Mouse (Mus musculus) bone marrow, adult 2 months (tissue): ENCODE measurements around the gene Gpatch1. TPM values are rescaled to one million over a fixed set of nuclear protein-coding genes. Genes with fewer than 3 reads are reported as not detected.
A peak's percentile ranks its signal among the peaks of the same experiment; 100 is the strongest.

Experiments used
- H3K27ac ChIP-seq: fragments of 200-500 bp; 2 replicates; pipeline ENCODE4 v1.5.1; 2012; ENCODE audit warnings: low read depth, mild to moderate bottlenecking, control low read depth, inconsistent platforms, low read length; ENCODE audit not compliant: control insufficient read depth, poor library complexity, insufficient read depth
- H3K4me1 ChIP-seq: fragments of 200-500 bp; 2 replicates; pipeline ENCODE4 v1.6.1; 2011; ENCODE audit warnings: low read length; ENCODE audit not compliant: control insufficient read depth, insufficient read depth
- H3K4me3 ChIP-seq: fragments of 200-500 bp; replicated peaks from 2 replicates; pipeline ENCODE3; 2011; ENCODE audit warnings: mild to moderate bottlenecking, low read depth, low read length, control low read depth; ENCODE audit not compliant: control insufficient read depth
- CTCF ChIP-seq: fragments of 200-500 bp; IDR thresholded peaks from 2 replicates; pipeline ENCODE4 v1.5.1; 2011; ENCODE audit warnings: low read length, control low read depth; ENCODE audit not compliant: control insufficient read depth, insufficient read depth
- POLR2A ChIP-seq: fragments of 200-500 bp; IDR thresholded peaks from 2 replicates; pipeline ENCODE4 v1.6.1; 2011; ENCODE audit warnings: low read depth, mild to moderate bottlenecking, control low read depth, low read length, borderline replicate concordance; ENCODE audit not compliant: control insufficient read depth
- WGBS: fragments of 180-500 bp; shearing (Covaris S2); methylation state at CpG from one replicate; pipeline ENCODE4 v1.1.7; 2018; 5-methylcytosine and 5-hydroxymethylcytosine counted together
- polyA plus RNA-seq: library from polyadenylated mRNA; stranded (reverse); fragments of >200 nt; gene quantifications from 2 replicates; pipeline ENCODE4 v1.2.4, GENCODE M21; 2011; ENCODE audit warnings: low replicate concordance; ENCODE audit not compliant: missing spikeins, insufficient read depth, insufficient read length

The Gpatch1 gene
- polyA plus RNA-seq, 1 experiment: 7.1 TPM

DNA sequence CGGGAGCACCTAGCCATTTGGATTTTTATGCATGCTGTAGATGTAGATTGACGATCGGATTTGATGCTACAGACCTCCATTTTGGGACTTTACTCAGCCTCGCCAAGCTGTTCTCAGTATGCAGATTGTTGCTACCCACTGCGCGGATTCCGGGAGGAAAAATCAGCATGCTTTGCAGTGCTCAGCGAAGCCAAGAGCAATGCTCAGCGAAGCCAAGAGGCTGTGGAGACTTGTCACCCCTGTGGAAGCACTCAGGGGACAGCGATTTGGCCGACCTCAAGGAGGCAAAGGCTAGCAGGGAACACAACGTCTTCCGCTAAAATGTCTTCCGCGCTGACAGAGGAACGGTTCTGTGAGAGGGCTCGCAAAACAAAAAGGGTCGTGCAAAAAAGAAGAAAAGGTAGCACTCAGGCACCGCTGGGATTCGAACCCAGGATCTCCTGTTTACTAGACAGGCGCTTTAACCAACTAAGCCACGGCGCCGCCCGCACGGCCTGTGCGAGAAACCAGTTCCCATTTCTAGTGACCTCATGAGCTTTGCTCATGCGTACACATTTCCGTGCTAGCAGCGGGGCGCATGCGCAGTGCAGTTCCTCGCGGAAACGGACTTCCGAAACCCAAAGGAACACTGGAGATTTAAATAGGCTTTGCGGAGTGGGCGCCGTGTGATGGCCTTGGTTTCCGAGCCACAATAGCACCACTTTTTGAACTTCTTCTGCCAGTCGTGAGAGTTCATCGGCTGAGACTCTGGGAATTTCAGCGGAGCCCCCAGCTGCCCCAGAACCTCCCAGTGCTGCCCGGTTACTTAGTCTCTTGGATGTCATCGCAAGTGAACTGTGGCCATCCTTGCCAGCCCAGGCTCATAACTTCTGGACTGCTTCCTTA is 83.6 kb downstream of the Gpatch1 start:
- TF ChIP-seq POLR2A (peak; percentile 56; the same call in 1 of the 2 replicates), CTCF (no peak)
- H3K27ac ChIP-seq: peak overlapping the region; percentile 84
- H3K4me3 ChIP-seq: peak overlapping the region; percentile 87
- no peaks in the 10 kb centered on the region; the same call in 1 of the 2 replicates for H3K4me1 ChIP-seq
- 1% methylated on average over 45 of the region's 45 CpGs for WGBS

DNA sequence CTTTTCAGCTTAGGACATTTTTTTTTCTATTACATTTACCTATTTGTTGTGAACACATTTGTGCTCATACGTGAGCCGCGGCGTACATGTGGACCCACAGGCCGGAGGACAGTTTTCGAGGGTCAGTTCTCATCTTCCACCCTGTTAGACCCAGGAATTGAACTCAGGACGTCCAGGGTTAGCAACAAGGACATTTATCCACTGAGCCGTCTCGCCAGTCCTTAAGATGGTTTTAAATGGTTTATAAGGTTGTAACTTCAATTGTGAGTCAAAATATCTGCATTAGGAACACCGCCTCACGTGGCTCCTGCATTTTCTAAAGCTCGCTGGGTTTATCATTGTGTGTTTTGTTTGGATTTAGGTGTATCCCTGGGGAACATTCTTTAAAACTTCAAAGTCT is 84.4 kb downstream of the Gpatch1 start:
- H3K4me3 ChIP-seq: no peak overlapping the region
- TF ChIP-seq CTCF (no peak), POLR2A (no peak)
- no peaks in the 10 kb centered on the region; the same call in 1 of the 2 replicates for H3K4me1 ChIP-seq
- WGBS: 84% methylated on average over 12 of the region's 12 CpGs
- H3K27ac ChIP-seq: no peak overlapping the region

DNA sequence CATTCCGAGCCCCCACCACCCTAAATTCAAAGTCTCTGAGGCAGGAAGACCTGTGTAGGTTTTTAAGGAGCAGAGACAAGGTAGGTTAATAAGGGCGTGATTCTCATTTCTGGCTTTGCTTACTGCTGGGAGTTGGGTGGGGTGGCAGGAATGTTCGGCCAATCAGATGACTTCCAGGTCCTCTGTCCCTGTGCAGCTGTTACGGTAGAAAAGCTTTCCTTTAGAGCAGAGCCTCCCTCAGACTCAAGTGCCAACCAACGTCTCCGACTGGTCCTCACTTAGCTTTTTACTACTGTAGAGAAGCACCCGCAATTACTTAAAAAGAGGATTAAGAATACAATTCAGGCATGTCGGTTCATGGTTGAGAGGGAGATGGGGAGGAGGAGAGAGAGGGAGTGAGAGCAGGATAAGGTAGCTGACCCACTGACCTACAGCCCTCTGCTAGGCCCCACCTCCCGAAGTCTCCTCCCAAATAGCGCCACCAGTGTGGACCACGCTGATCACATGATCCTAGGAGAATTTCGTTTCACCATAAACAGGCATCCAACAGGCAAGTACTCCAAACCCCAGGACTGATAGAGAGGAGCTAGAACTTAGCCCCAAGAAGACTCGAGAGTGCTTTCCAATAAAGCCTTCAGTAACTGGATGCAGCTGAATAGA is 85.3 kb downstream of the Gpatch1 start:
- Histone ChIP-seq H3K4me3 (no peak overlapping the region), H3K4me1 (no peaks in the 10 kb centered on the region; the same call in 1 of the 2 replicates), H3K27ac (no peak overlapping the region)
- TF ChIP-seq POLR2A: no peak
- no peak for TF ChIP-seq CTCF
- WGBS: 89% methylated on average over 13 of the region's 13 CpGs

DNA sequence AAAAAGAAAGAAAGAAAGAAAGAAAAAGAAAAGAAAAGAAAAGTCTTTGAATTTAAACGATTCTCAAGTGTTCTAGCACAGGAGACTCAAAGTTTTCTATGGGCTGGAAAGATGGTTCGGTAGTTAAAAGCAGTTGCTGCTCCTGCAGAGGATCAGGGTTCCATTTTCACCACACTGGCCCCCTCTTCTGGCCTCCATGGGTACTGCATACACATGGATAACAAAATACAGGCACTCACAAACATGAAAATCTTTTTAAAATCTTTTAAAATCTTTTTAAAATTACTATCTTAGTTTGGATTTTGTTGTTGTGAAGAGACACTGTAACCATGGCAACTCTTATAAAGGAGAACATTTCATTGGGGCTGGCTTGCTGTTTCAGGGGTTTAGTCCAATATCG is 87.9 kb downstream of the Gpatch1 start:
- 79% methylated on average over 3 of the region's 3 CpGs for WGBS
- TF ChIP-seq POLR2A (no peak), CTCF (peak; percentile 25; the same call in 1 of the 2 replicates)

More for the DNA sequence above, 87.9 kb downstream of the Gpatch1 start:
- H3K4me1 ChIP-seq: no peaks in the 10 kb centered on the region; the same call in 1 of the 2 replicates
- H3K4me3 ChIP-seq: no peak overlapping the region
- H3K27ac ChIP-seq: no peak overlapping the region

Other genes with a start within 250 kb of the Gpatch1 start
- gene Cebpa, start 199.1 kb downstream of the Gpatch1 start, polyA plus RNA-seq: 8.9 and 14.2 TPM in 2 replicates
- 1.5 TPM in 1 of 2 replicates, not detected in the other for gene Slc7a10, start 132.1 kb downstream of the Gpatch1 start, polyA plus RNA-seq
- not detected in 2 replicates for gene Lrp3, start 102.9 kb downstream of the Gpatch1 start, polyA plus RNA-seq
- 2.0 TPM in 1 of 2 replicates, not detected in the other for gene Rhpn2, start 15.7 kb upstream of the Gpatch1 start, polyA plus RNA-seq
- 7.3 and 8.2 TPM in 2 replicates for gene Faap24, start 78.4 kb upstream of the Gpatch1 start, polyA plus RNA-seq
- 39.2 and 54.7 TPM in 2 replicates for gene Cep89, start 78.6 kb upstream of the Gpatch1 start, polyA plus RNA-seq
- not detected in 2 replicates for gene Slc7a9, start 130.4 kb upstream of the Gpatch1 start, polyA plus RNA-seq
- 2.3 TPM in 1 of 2 replicates, not detected in the other for gene Tdrd12, start 219.3 kb upstream of the Gpatch1 start, polyA plus RNA-seq
- gene Nudt19, start 237.9 kb upstream of the Gpatch1 start, polyA plus RNA-seq: 29.6 and 39.4 TPM in 2 replicates